Mouse (Mus musculus) forebrain, postnatal 0 days (tissue): ENCODE data around the gene Pla2r1. TPM values are rescaled to one million over a fixed set of nuclear protein-coding genes. Genes with fewer than 3 reads are reported as not detected.

ENCODE experiments used
- ATAC-seq: fragments of 200-750 bp; cut with Nextera tagmentation; 2 replicates; pipeline ENCODE4 v1.8.0; 2017; ENCODE audit warnings: mild to moderate bottlenecking, moderate library complexity
- DNase-seq: peaks from one replicate; pipeline ENCODE4 v3.0.0-alpha.2; 2015
- H3K27ac ChIP-seq: fragments of 300-500 bp; sonication (generic); 2 replicates; pipeline ENCODE4 v1.5.1; 2014; ENCODE audit warnings: low read depth, mild to moderate bottlenecking, antibody characterized with exemption, low read length, moderate library complexity, mixed read lengths
- H3K27me3 ChIP-seq: fragments of 300-500 bp; sonication (generic); 2 replicates; pipeline ENCODE4 v1.6.1; 2014; ENCODE audit warnings: mild to moderate bottlenecking, low read length, mixed read lengths; ENCODE audit not compliant: insufficient read depth
- H3K36me3 ChIP-seq: fragments of 300-500 bp; sonication (generic); 2 replicates; pipeline ENCODE4 v1.6.1; 2014; ENCODE audit warnings: mild to moderate bottlenecking, moderate library complexity; ENCODE audit not compliant: insufficient read depth
- H3K4me1 ChIP-seq: fragments of 300-500 bp; sonication (generic); 2 replicates; pipeline ENCODE4 v1.6.1; 2014; ENCODE audit warnings: antibody characterized with exemption; ENCODE audit not compliant: insufficient read depth
- H3K4me2 ChIP-seq: fragments of 300-500 bp; sonication (generic); 2 replicates; pipeline ENCODE4 v1.6.1; 2014; ENCODE audit warnings: low read depth, mild to moderate bottlenecking, moderate library complexity
- H3K4me3 ChIP-seq: fragments of 300-500 bp; sonication (generic); 2 replicates; pipeline ENCODE4 v1.5.1; 2014; ENCODE audit warnings: low read depth, low read length, mixed read lengths
- H3K9ac ChIP-seq: fragments of 300-500 bp; sonication (generic); 2 replicates; pipeline ENCODE4 v1.6.1; 2014; ENCODE audit warnings: mild to moderate bottlenecking
- H3K9me3 ChIP-seq: fragments of 300-500 bp; sonication (generic); 2 replicates; pipeline ENCODE4 v1.6.1; 2016; ENCODE audit warnings: low read length
- CTCF ChIP-seq: sonication (generic); IDR thresholded peaks from 2 replicates; pipeline ENCODE4 v1.5.1; 2016; ENCODE audit warnings: antibody characterized with exemption, control low read depth, low read depth
- WGBS: fragments of 180-500 bp; shearing (Covaris S2); extraction: QIAGEN DNeasy Blood & Tissue Kit; methylation state at CpG from one replicate; pipeline ENCODE4 v1.1.7; 2014; 5-methylcytosine and 5-hydroxymethylcytosine counted together
- polyA plus RNA-seq: library from polyadenylated mRNA; unstranded; fragments of >200 nt; fragmentation: Nextera tagmentation; extraction: Ambion mirVana; gene quantifications from 2 replicates; pipeline ENCODE4 v1.2.1, GENCODE M21; 2015
- total RNA-seq: library from RNA; depleted of rRNA; stranded (reverse); fragments of >200 nt; gene quantifications from 2 replicates; pipeline ENCODE4 v1.2.3, GENCODE M21; 2014

The Pla2r1 gene
- total and polyA plus RNA-seq, 2 experiments from 2014 or later = 0.21 to 0.81 TPM

GRCm38 (mm10) chr2:60550521-60550920, 2.6 kb downstream of the Pla2r1 start:
- no peaks in the 10 kb centered on the region for H3K36me3 ChIP-seq

GRCm38 (mm10) chr2:60549851-60550250, 3.3 kb downstream of the Pla2r1 start:
- no peaks in the 10 kb centered on the region for H3K27me3 ChIP-seq
- DNase-seq (no peak), ATAC-seq (no peak)
- no peak overlapping the region for H3K4me2 ChIP-seq
- H3K4me1 ChIP-seq = peaks cover 7% of the 10 kb centered on the region; the same call in 1 of the 2 replicates
- no peaks in the 10 kb centered on the region for H3K9me3 ChIP-seq
- WGBS = 97% methylated on average over 2 of the region's 2 CpGs
- H3K36me3 ChIP-seq = no peaks in the 10 kb centered on the region
- no peak overlapping the region for H3K9ac ChIP-seq
- no peak overlapping the region for H3K27ac ChIP-seq
- no peak for TF ChIP-seq CTCF
- H3K4me3 ChIP-seq = no peak overlapping the region

More at GRCm38 (mm10) chr2:60550521-60550920, 2.6 kb downstream of the Pla2r1 start:
- no peak overlapping the region for H3K4me3 ChIP-seq
- no peak for DNase-seq
- H3K4me1 ChIP-seq = peaks cover 7% of the 10 kb centered on the region; the same call in 1 of the 2 replicates
- no peak for ATAC-seq
- no peak for TF ChIP-seq CTCF
- 96% methylated on average over 8 of the region's 8 CpGs for WGBS
- no peaks in the 10 kb centered on the region for H3K9me3 ChIP-seq
- no peak overlapping the region for H3K9ac ChIP-seq
- no peak overlapping the region for H3K4me2 ChIP-seq
- no peaks in the 10 kb centered on the region for H3K27me3 ChIP-seq
- no peak overlapping the region for H3K27ac ChIP-seq

- H3K36me3 ChIP-seq = no peaks in the 10 kb centered on the region
- 92% methylated on average over 4 of the region's 4 CpGs for WGBS
- DNase-seq (no peak), ATAC-seq (no peak)
- no peaks in the 10 kb centered on the region for H3K4me1 ChIP-seq
- H3K27ac ChIP-seq = no peak overlapping the region
- TF ChIP-seq CTCF = no peak
- no peak overlapping the region for H3K4me3 ChIP-seq
- no peaks in the 10 kb centered on the region for H3K9me3 ChIP-seq
- no peak overlapping the region for H3K4me2 ChIP-seq
- H3K27me3 ChIP-seq = no peaks in the 10 kb centered on the region
- H3K9ac ChIP-seq = no peak overlapping the region
These were observed 7.0 kb downstream of the Pla2r1 start for GRCm38 (mm10) chr2:60546082-60546481.

GRCm38 (mm10) chr2:60544006-60544405, 9.1 kb downstream of the Pla2r1 start:
- no peak overlapping the region for H3K9ac ChIP-seq
- no peaks in the 10 kb centered on the region for H3K9me3 ChIP-seq
- WGBS = 31% methylated on average over 5 of the region's 5 CpGs
- TF ChIP-seq CTCF = no peak
- H3K27ac ChIP-seq = no peak overlapping the region
- no peaks in the 10 kb centered on the region for H3K4me1 ChIP-seq
- H3K27me3 ChIP-seq = no peaks in the 10 kb centered on the region
- no peak overlapping the region for H3K4me2 ChIP-seq
- H3K36me3 ChIP-seq = no peaks in the 10 kb centered on the region
- no peak for DNase-seq
- ATAC-seq = no peak
- no peak overlapping the region for H3K4me3 ChIP-seq

GRCm38 (mm10) chr2:60541745-60542144, 11.4 kb downstream of the Pla2r1 start:
- no peak for ATAC-seq
- WGBS = 67% methylated on average over 5 of the region's 5 CpGs
- H3K9me3 ChIP-seq = no peaks in the 10 kb centered on the region
- H3K4me1 ChIP-seq = no peaks in the 10 kb centered on the region
- DNase-seq = no peak
- no peak overlapping the region for H3K4me2 ChIP-seq
- no peak overlapping the region for H3K9ac ChIP-seq
- TF ChIP-seq CTCF = no peak
- H3K27me3 ChIP-seq = no peaks in the 10 kb centered on the region
- H3K36me3 ChIP-seq = no peaks in the 10 kb centered on the region
- H3K27ac ChIP-seq = no peak overlapping the region
- H3K4me3 ChIP-seq = no peak overlapping the region

GRCm38 (mm10) chr2:60540346-60540745, 12.8 kb downstream of the Pla2r1 start:
- 94% methylated on average over 8 of the region's 8 CpGs for WGBS
- no peak for DNase-seq
- TF ChIP-seq CTCF = no peak

GRCm38 (mm10) chr2:60538710-60539109, 14.4 kb downstream of the Pla2r1 start:
- Histone ChIP-seq H3K4me3 (no peak overlapping the region), H3K9me3 (no peaks in the 10 kb centered on the region), H3K27me3 (no peaks in the 10 kb centered on the region), H3K27ac (no peak overlapping the region), H3K9ac (no peak overlapping the region), H3K4me1 (no peaks in the 10 kb centered on the region), H3K4me2 (no peak overlapping the region), H3K36me3 (no peaks in the 10 kb centered on the region)
- DNase-seq = no peak
- ATAC-seq = no peak
- WGBS = 46% methylated on average over 5 of the region's 5 CpGs
- TF ChIP-seq CTCF = no peak

More at GRCm38 (mm10) chr2:60540346-60540745, 12.8 kb downstream of the Pla2r1 start:
- no peaks in the 10 kb centered on the region for H3K4me1 ChIP-seq
- no peaks in the 10 kb centered on the region for H3K27me3 ChIP-seq
- H3K4me2 ChIP-seq = no peak overlapping the region
- ATAC-seq = no peak
- H3K36me3 ChIP-seq = no peaks in the 10 kb centered on the region
- H3K27ac ChIP-seq = no peak overlapping the region
- no peaks in the 10 kb centered on the region for H3K9me3 ChIP-seq
- H3K4me3 ChIP-seq = no peak overlapping the region
- H3K9ac ChIP-seq = no peak overlapping the region
